Mouse (Mus musculus) MEL (cell line): ENCODE data around the gene Cyb5rl. TPM values are rescaled to one million over a fixed set of nuclear protein-coding genes. Genes with fewer than 3 reads are reported as not detected.

Experiments
- DNase-seq: peaks from one replicate; pipeline ENCODE4 v3.0.0; 2011; ENCODE audit warnings: low read depth, low spot score
- H3K27ac ChIP-seq: 2 replicates; pipeline ENCODE4 v1.5.1; 2012; ENCODE audit warnings: low read depth, mild to moderate bottlenecking, control low read depth, low read length, moderate library complexity; ENCODE audit not compliant: control insufficient read depth
- H3K27me3 ChIP-seq, 2 experiments: fragments of 150-350 bp in 1 of 2; sonication (generic) in 1 of 2; 2 replicates each; pipeline ENCODE4 v1.6.1; 2012; ENCODE audit warnings: low read length in 2 of 2, mild to moderate bottlenecking in 2 of 2, improper control_type of control experiment in 1 of 2, moderate library complexity in 1 of 2; ENCODE audit not compliant: insufficient read depth in 2 of 2, control insufficient read depth in 1 of 2
- H3K36me3 ChIP-seq, 2 experiments: 2 replicates each; pipeline ENCODE4 v1.6.1; 2012 to 2014; ENCODE audit warnings: low read length in 2 of 2, improper control_type of control experiment in 1 of 2, inconsistent platforms in 1 of 2, mild to moderate bottlenecking in 1 of 2; ENCODE audit not compliant: insufficient read depth in 2 of 2, control insufficient read depth in 1 of 2
- H3K4me1 ChIP-seq, 2 experiments: fragments of 150-350 bp in 1 of 2; sonication (generic) in 1 of 2; 2 replicates each; pipeline ENCODE4 v1.6.1; 2012; ENCODE audit warnings: low read length in 2 of 2, improper control_type of control experiment in 1 of 2, mild to moderate bottlenecking in 1 of 2; ENCODE audit not compliant: insufficient read depth in 2 of 2, control insufficient read depth in 1 of 2
- H3K4me3 ChIP-seq, 2 experiments: fragments of 150-350 bp in 1 of 2; sonication (generic) in 1 of 2; 2 replicates each; pipeline ENCODE4 v1.5.1; 2012; ENCODE audit warnings: low read depth in 2 of 2, low read length in 2 of 2, mild to moderate bottlenecking in 2 of 2, moderate library complexity in 2 of 2, control low read depth in 1 of 2, improper control_type of control experiment in 1 of 2; ENCODE audit not compliant: control insufficient read depth in 1 of 2, insufficient read depth in 1 of 2
- H3K79me2 ChIP-seq: 2 replicates; pipeline ENCODE4 v1.6.1; 2012; ENCODE audit warnings: mild to moderate bottlenecking, low read length, moderate library complexity; ENCODE audit not compliant: control insufficient read depth, poor library complexity, insufficient read depth
- H3K9ac ChIP-seq: 2 replicates; pipeline ENCODE4 v1.6.1; 2012; ENCODE audit warnings: low read depth, mild to moderate bottlenecking, control low read depth, low read length, moderate library complexity; ENCODE audit not compliant: control insufficient read depth, poor library complexity, severe bottlenecking
- H3K9me3 ChIP-seq: fragments of 150-350 bp; sonication (generic); replicated peaks from 2 replicates; pipeline ENCODE4 v1.6.1; 2012; ENCODE audit warnings: mild to moderate bottlenecking, low read length, improper control_type of control experiment, moderate library complexity; ENCODE audit not compliant: insufficient read depth
- CHD1 ChIP-seq: IDR thresholded peaks from 2 replicates; pipeline ENCODE4 v1.6.1; 2012; ENCODE audit warnings: low read depth, mild to moderate bottlenecking, inconsistent platforms, low read length, improper control_type of control experiment
- CTCF ChIP-seq, 3 experiments: IDR thresholded peaks in 2 of 3; conservative IDR thresholded peaks in 1 of 3; 2 replicates each; pipeline ENCODE4 v1.5.1; 2011 to 2012; ENCODE audit warnings: low read length in 3 of 3, low read depth in 2 of 3, mild to moderate bottlenecking in 2 of 3, improper control_type of control experiment in 1 of 3, inconsistent platforms in 1 of 3, mixed read lengths in 1 of 3, moderate library complexity in 1 of 3; ENCODE audit not compliant: control insufficient read depth in 1 of 3, insufficient read depth in 1 of 3, poor library complexity in 1 of 3, severe bottlenecking in 1 of 3
- ELF1 ChIP-seq: IDR thresholded peaks from 2 replicates; pipeline ENCODE4 v1.6.1; 2014; ENCODE audit warnings: low read depth, mild to moderate bottlenecking, inconsistent platforms, low read length, improper control_type of control experiment, moderate library complexity
- EP300 ChIP-seq, 2 experiments: IDR thresholded peaks; 2 replicates each; pipeline ENCODE4 v1.6.1; 2011; ENCODE audit warnings: improper control_type of control experiment in 2 of 2, low read length in 2 of 2, low read depth in 1 of 2, mild to moderate bottlenecking in 1 of 2
- ETS1 ChIP-seq: IDR thresholded peaks from 2 replicates; pipeline ENCODE4 v1.6.1; 2012; ENCODE audit warnings: low read depth, mild to moderate bottlenecking, inconsistent platforms, low read length, improper control_type of control experiment, moderate library complexity
- GABPA ChIP-seq: IDR thresholded peaks from 2 replicates; pipeline ENCODE4 v1.6.1; 2012; ENCODE audit warnings: low read depth, mild to moderate bottlenecking, inconsistent platforms, low read length, improper control_type of control experiment, moderate library complexity
- GATA1 ChIP-seq: IDR thresholded peaks from 2 replicates; pipeline ENCODE4 v1.6.1; 2011; ENCODE audit warnings: low read depth, low read length, improper control_type of control experiment
- HCFC1 ChIP-seq: IDR thresholded peaks from 2 replicates; pipeline ENCODE4 v1.6.1; 2012; ENCODE audit warnings: low read depth, mild to moderate bottlenecking, inconsistent platforms, low read length, improper control_type of control experiment, moderate library complexity
- JUND ChIP-seq: IDR thresholded peaks from 2 replicates; pipeline ENCODE4 v1.6.1; 2011; ENCODE audit warnings: low read depth, mild to moderate bottlenecking, improper control_type of control experiment, low read length
- KAT2A ChIP-seq: conservative IDR thresholded peaks from 2 replicates; pipeline ENCODE4 v1.6.1; 2012; ENCODE audit warnings: low read depth, low read length, improper control_type of control experiment, inconsistent platforms
- MAX ChIP-seq: IDR thresholded peaks from 2 replicates; pipeline ENCODE4 v1.6.1; 2011; ENCODE audit warnings: low read length, improper control_type of control experiment
- MAZ ChIP-seq: IDR thresholded peaks from 2 replicates; pipeline ENCODE4 v1.6.1; 2012; ENCODE audit warnings: low read depth, mild to moderate bottlenecking, inconsistent platforms, low read length, improper control_type of control experiment
- MEF2A ChIP-seq: IDR thresholded peaks from 2 replicates; pipeline ENCODE4 v1.6.1; 2014; ENCODE audit warnings: low read depth, mild to moderate bottlenecking, inconsistent platforms, low read length, improper control_type of control experiment; ENCODE audit not compliant: poor library complexity, insufficient replicate concordance, severe bottlenecking; ENCODE audit errors: extremely low read depth
- MXI1 ChIP-seq: IDR thresholded peaks from 2 replicates; pipeline ENCODE4 v1.6.1; 2011; ENCODE audit warnings: mild to moderate bottlenecking, low read depth, low read length, improper control_type of control experiment
- MYB ChIP-seq: IDR thresholded peaks from 2 replicates; pipeline ENCODE4 v1.6.1; 2011; ENCODE audit warnings: mild to moderate bottlenecking, low read depth, low read length, improper control_type of control experiment
- MYC ChIP-seq: IDR thresholded peaks from 2 replicates; pipeline ENCODE4 v1.6.1; 2011; ENCODE audit warnings: low read depth, mild to moderate bottlenecking, low read length, improper control_type of control experiment, moderate library complexity
- NELFE ChIP-seq: IDR thresholded peaks from 2 replicates; pipeline ENCODE4 v1.6.1; 2011; ENCODE audit warnings: low read depth, low read length, improper control_type of control experiment
- NRF1 ChIP-seq: IDR thresholded peaks from 2 replicates; pipeline ENCODE4 v1.6.1; 2014; ENCODE audit warnings: low read depth, mild to moderate bottlenecking, inconsistent platforms, low read length, improper control_type of control experiment, moderate library complexity; ENCODE audit not compliant: poor library complexity, insufficient read depth, severe bottlenecking
- POLR2A ChIP-seq, 2 experiments: IDR thresholded peaks; 2 replicates each; pipeline ENCODE4 v1.6.1; 2011 to 2012; ENCODE audit warnings: low read length in 2 of 2, mild to moderate bottlenecking in 2 of 2, control low read depth in 1 of 2, improper control_type of control experiment in 1 of 2, low read depth in 1 of 2, moderate library complexity in 1 of 2; ENCODE audit not compliant: control insufficient read depth in 1 of 2, insufficient read depth in 1 of 2, poor library complexity in 1 of 2
- POLR2AphosphoS2 ChIP-seq: IDR thresholded peaks from 2 replicates; pipeline ENCODE4 v1.6.1; 2011; ENCODE audit warnings: low read length, improper control_type of control experiment
- POLR2AphosphoS5 ChIP-seq: IDR thresholded peaks from 2 replicates; pipeline ENCODE4 v1.6.1; 2012; ENCODE audit warnings: low read depth, borderline replicate concordance, mild to moderate bottlenecking, inconsistent platforms, low read length, moderate library complexity, mixed read lengths
- RAD21 ChIP-seq: IDR thresholded peaks from 2 replicates; pipeline ENCODE4 v1.6.1; 2011; ENCODE audit warnings: mild to moderate bottlenecking, low read depth, low read length, improper control_type of control experiment
- RCOR1 ChIP-seq: IDR thresholded peaks from 2 replicates; pipeline ENCODE4 v1.6.1; 2012; ENCODE audit warnings: low read depth, mild to moderate bottlenecking, inconsistent platforms, low read length, improper control_type of control experiment
- SIN3A ChIP-seq: IDR thresholded peaks from 2 replicates; pipeline ENCODE4 v1.6.1; 2012; ENCODE audit warnings: low read length, improper control_type of control experiment, inconsistent platforms
- SMC3 ChIP-seq: IDR thresholded peaks from 2 replicates; pipeline ENCODE4 v1.6.1; 2011; ENCODE audit warnings: low read depth, low read length, improper control_type of control experiment
- TBP ChIP-seq: IDR thresholded peaks from 2 replicates; pipeline ENCODE4 v1.8.0; 2011; ENCODE audit warnings: low read depth, low read length, improper control_type of control experiment
- TCF12 ChIP-seq: IDR thresholded peaks from 2 replicates; pipeline ENCODE4 v1.6.1; 2014; ENCODE audit warnings: low read depth, mild to moderate bottlenecking, inconsistent platforms, low read length, improper control_type of control experiment, moderate library complexity
- USF1 ChIP-seq: IDR thresholded peaks from 2 replicates; pipeline ENCODE4 v1.6.1; 2014; ENCODE audit warnings: low read depth, mild to moderate bottlenecking, inconsistent platforms, low read length, improper control_type of control experiment, moderate library complexity
- USF2 ChIP-seq, 2 experiments: IDR thresholded peaks; 2 replicates each; pipeline ENCODE4 v1.6.1; 2011 to 2012; ENCODE audit warnings: improper control_type of control experiment in 2 of 2, low read length in 2 of 2, borderline replicate concordance in 1 of 2, inconsistent platforms in 1 of 2, low read depth in 1 of 2, mild to moderate bottlenecking in 1 of 2; ENCODE audit not compliant: insufficient read depth in 1 of 2
- ZNF384 ChIP-seq: IDR thresholded peaks from 2 replicates; pipeline ENCODE4 v1.6.1; 2012; ENCODE audit warnings: low read depth, mild to moderate bottlenecking, inconsistent platforms, low read length, improper control_type of control experiment
- polyA plus RNA-seq, 2 experiments: library from polyadenylated mRNA; stranded (reverse) in 1 of 2; unstranded in 1 of 2; fragments of >175 nt in 1 of 2; fragments of >200 nt in 1 of 2; gene quantifications; 2 replicates each; pipeline versions ENCODE4 v1.2.1 to v1.2.4; 2012; ENCODE audit warnings: low replicate concordance in 2 of 2, low read depth in 1 of 2; ENCODE audit not compliant: insufficient read length in 2 of 2, insufficient read depth in 1 of 2, missing spikeins in 1 of 2
- total RNA-seq: library from RNA; depleted of rRNA; stranded (reverse); fragments of 300-350 nt; gene quantifications from 2 replicates; pipeline ENCODE4 v1.2.3, GENCODE M21; 2012

The Cyb5rl gene
- total and polyA plus RNA-seq, 3 experiments = 8.5 to 9.3 TPM; not detected in 1

DNA sequence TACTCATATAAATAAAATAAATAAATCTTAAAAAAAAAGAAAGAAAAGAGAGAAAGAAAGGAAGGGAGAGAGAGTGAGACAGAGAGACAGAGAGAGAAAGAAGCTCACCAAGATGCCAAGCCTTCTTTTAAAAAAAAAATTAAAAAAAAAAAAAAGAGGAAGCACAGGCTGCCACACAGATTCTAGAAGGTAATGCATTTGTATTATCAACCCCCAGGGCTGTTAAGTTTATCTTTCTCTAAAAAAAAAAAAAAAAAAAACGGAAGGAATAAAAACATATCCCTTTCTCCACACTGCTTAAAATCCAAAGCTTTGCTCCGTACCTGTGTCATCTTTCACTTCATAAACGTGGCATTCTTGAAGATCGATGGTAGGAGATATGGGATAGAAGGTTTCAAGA is 5.2 kb upstream of the Cyb5rl start:
- H3K79me2 ChIP-seq = peaks cover 10% of the 10 kb centered on the region
- peak; percentile 94 for TF ChIP-seq RCOR1
- no peak for TF ChIP-seq MAZ
- peak; percentile 99 for TF ChIP-seq ZNF384
- peak; percentile 74 for TF ChIP-seq SIN3A
- TF ChIP-seq TBP = 0 out of 2 replicates have a peak, but pooled peaks have one; percentile 25
- no peak for TF ChIP-seq RAD21
- no peak for TF ChIP-seq JUND
- peak; percentile 87 for TF ChIP-seq GATA1
- TF ChIP-seq MXI1 = no peak; the same call in 1 of the 2 replicates
- peak; percentile 82 to 89 for TF ChIP-seq EP300 (IDR thresholded peaks at IDR 0.05; ENCODE audit: low read depth in 1 of 2, low read length in 2 of 2)
- peak; percentile 68 for TF ChIP-seq TCF12
- TF ChIP-seq MYB = no peak
- 0 out of 2 replicates have a peak, but pooled peaks have one; percentile 26 for TF ChIP-seq HCFC1
- peak; percentile 81 for TF ChIP-seq ETS1
- TF ChIP-seq, all 39 proteins: peak for 9
- peaks cover 2 to 45% of the 10 kb centered on the region in 2 experiments; a peak in 3 of 4 replicates for H3K36me3 ChIP-seq
- no peaks in the 10 kb centered on the region for H3K9me3 ChIP-seq
- DNase-seq = peak; percentile 71
- H3K27me3 ChIP-seq = no peaks in the 10 kb centered on the region
- H3K27ac ChIP-seq = peak overlapping the region; percentile 51
- peaks cover 24 to 43% of the 10 kb centered on the region in 2 experiments for H3K4me1 ChIP-seq
- H3K9ac ChIP-seq = no peak overlapping the region
- peak overlapping the region in 1 of 2 experiments; percentile 7; a peak in 1 of 4 replicates for H3K4me3 ChIP-seq

DNA sequence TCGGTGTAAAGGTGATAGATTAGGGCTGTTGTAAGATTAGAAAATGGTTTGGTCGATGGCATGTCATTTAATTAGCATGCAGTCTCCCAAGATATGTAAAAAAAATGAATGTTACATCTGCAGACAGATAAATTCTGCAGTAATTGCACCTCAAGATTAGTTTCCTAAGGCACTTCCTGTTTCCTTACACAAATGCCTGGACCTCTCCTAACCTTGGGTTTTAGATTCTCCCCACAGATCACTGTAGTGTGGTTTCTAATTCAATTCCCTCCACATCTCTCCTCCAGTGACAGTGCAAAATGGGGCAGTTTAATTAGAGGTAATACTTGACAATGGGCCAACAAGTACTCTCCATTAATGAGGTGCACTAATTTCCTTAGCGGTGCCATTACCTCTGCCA is 3.6 kb upstream of the Cyb5rl start:
- Histone ChIP-seq H3K9ac (no peak overlapping the region), H3K36me3 (peaks cover 2 to 45% of the 10 kb centered on the region in 2 experiments; a peak in 3 of 4 replicates), H3K4me1 (peaks cover 26 to 47% of the 10 kb centered on the region in 2 experiments), H3K27ac (peak overlapping the region; percentile 48), H3K4me3 (no peak overlapping the region), H3K79me2 (peaks cover 15% of the 10 kb centered on the region), H3K9me3 (no peaks in the 10 kb centered on the region), H3K27me3 (no peaks in the 10 kb centered on the region)
- peak; percentile 66 for DNase-seq
- no peak for TF ChIP-seq NELFE
- no peak for TF ChIP-seq CHD1
- TF ChIP-seq USF2 (IDR thresholded peaks at IDR 0.05; ENCODE audit: borderline replicate concordance in 1 of 2, insufficient read depth in 1 of 2, low read depth in 1 of 2, low read length in 2 of 2) = no peak
- no peak for TF ChIP-seq USF1
- peak; percentile 91 for TF ChIP-seq ZNF384
- TF ChIP-seq SIN3A = peak; percentile 56; the same call in 1 of the 2 replicates
- no peak for TF ChIP-seq RAD21
- TF ChIP-seq GABPA = no peak
- TF ChIP-seq EP300 (IDR thresholded peaks at IDR 0.05; ENCODE audit: low read depth in 1 of 2, low read length in 2 of 2) = peak; percentile 81 to 89
- TF ChIP-seq MYC = no peak
- no peak for TF ChIP-seq NRF1
- TF ChIP-seq HCFC1 = no peak
- no peak for TF ChIP-seq MYB
- peak; percentile 77 for TF ChIP-seq RCOR1
- TF ChIP-seq MAX = no peak
- no peak for TF ChIP-seq CTCF (IDR thresholded peaks at IDR 0.05 in 2 of 3, conservative IDR thresholded peaks at IDR 0.05 in 1 of 3; ENCODE audit: control insufficient read depth in 1 of 3, insufficient read depth in 1 of 3, low read depth in 2 of 3, low read length in 3 of 3, poor library complexity in 1 of 3, severe bottlenecking in 1 of 3)
- TF ChIP-seq TCF12 = peak; percentile 64; the same call in 1 of the 2 replicates
- no peak for TF ChIP-seq MEF2A
- TF ChIP-seq KAT2A = no peak
- no peak for TF ChIP-seq POLR2AphosphoS2
- TF ChIP-seq POLR2AphosphoS5 = no peak
- peak; percentile 63 for TF ChIP-seq MXI1
- peak; percentile 61 for TF ChIP-seq ETS1
- no peak for TF ChIP-seq POLR2A (IDR thresholded peaks at IDR 0.05; ENCODE audit: control insufficient read depth in 1 of 2, insufficient read depth in 1 of 2, low read depth in 1 of 2, low read length in 2 of 2, poor library complexity in 1 of 2)
- TF ChIP-seq SMC3 = no peak
- peak; percentile 79 for TF ChIP-seq ELF1
